Mouse (Mus musculus): ENCODE measurements around the gene Ess2. TPM values are rescaled to one million over a fixed set of nuclear protein-coding genes. Genes with fewer than 3 reads are reported as not detected.
A peak's percentile ranks its signal among the peaks of the same experiment; 100 is the strongest.

Ess2 gene
- total RNA-seq, 2 experiments from 2014 or later, result 31.7 to 33.5 TPM

- DNase-seq (ENCODE audit: low spot score in 2 of 2), result no peak
Observed at GRCm38 (mm10) chr16:17922163-17922538, 11.0 kb upstream of the Ess2 start.

- DNase-seq (ENCODE audit: low spot score in 2 of 2), result peak; percentile 96
Observed at GRCm38 (mm10) chr16:17921325-17922162, 10.4 kb upstream of the Ess2 start.

DNA sequence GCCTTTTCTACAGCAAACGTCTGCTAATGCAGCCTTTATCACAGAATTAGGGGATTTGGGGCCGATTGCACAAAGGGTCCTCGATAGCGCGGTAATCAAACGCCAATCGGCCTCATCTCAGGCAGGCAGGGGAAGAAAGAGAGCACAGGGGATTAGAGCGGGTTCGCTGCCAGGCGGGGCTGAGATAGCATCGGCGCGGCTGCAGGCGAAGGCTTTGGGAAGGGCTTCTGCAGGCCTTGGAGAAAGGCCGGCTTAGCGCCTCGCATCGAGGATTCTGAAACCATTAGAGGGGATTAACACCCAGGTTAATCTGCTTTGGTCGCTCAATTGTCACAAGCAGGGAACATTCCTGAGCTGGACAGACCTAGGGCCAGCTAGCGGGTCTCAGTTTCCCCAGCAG lies 9.4 kb upstream of the Ess2 start:
- no peak for DNase-seq (ENCODE audit: low spot score in 2 of 2)

DNA sequence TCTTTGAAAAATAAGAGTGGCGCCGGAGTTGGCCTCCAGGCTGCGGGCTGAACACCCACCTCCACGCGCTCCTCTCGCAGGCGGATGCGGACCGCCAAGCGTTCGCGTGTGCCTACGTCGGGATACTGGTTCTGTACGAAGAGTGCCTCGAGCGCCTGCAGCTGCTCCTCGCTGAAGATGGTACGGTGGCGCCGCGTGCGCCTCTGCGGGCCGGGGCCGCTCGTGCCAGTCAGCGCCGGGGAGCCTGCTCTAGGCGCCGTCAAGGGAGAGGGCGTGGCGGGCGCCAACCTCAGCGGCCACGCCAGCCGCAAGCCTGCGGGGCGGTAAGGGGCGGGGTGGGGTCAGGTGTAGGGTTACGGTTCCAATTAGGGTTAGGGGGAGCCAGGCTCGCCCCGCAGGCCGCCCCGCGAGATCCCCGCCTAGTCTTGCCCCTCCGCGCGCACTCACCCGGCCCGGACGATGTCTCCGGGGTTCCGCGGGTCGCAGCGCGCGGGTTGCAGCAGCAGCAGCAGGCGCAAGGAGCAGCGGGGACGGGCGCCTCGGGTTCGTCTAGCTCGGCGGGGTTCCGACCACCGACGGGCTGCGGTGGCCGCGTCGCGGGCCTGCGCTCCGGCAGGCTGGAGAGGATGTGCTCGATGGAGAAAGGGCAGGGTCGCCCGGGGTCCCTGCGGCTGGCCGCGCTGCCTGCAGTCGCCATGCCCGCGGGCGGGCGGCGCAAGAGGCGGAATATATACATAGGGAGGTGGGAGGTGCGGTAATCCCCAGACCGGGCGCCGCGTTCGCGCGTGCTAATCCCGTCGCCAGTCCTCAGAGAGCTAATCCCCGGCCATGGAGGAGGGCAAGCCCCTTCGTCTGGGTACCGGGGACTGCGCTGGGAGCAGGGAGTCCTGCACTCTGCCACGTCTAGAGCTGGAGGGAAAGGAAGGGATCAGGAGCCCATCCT lies 3.4 kb upstream of the Ess2 start, which contains the start of gene Gsc2:
Gsc2 (minus strand) TSS at position 753 of the 943 bp plus-strand sequence.
- no peak for DNase-seq (ENCODE audit: low spot score in 2 of 2)

- no peak for DNase-seq (ENCODE audit: low spot score in 2 of 2)
Observed at GRCm38 (mm10) chr16:17898462-17898861, 12.7 kb downstream of the Ess2 start, which contains the start of the genes Dgcr2 and Tssk2. Gene Dgcr2 (minus strand): TSS chr16:17898562. Gene Tssk2 (plus strand): TSS chr16:17898637.

DNA sequence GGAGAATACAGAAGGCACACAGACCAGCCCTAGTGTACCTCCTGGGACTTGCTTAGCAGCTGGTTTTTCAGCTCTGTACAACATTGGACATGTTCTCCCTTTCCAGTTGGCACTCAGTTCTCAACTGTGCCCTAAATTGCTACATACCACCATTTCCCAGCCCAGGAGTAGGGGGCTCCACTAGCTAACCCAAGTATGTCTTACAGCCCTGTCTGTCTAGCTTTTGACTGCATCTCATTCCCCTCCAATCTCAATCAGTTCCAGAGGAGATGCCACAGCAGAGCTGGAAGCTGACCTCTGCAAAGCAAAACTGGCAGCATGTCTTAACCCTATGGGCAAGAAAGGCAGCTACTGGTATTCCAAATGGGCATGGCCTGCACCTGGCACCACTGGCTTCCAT lies 15.1 kb downstream of the Ess2 start:
- DNase-seq (ENCODE audit: low spot score in 2 of 2), result no peak

DNA sequence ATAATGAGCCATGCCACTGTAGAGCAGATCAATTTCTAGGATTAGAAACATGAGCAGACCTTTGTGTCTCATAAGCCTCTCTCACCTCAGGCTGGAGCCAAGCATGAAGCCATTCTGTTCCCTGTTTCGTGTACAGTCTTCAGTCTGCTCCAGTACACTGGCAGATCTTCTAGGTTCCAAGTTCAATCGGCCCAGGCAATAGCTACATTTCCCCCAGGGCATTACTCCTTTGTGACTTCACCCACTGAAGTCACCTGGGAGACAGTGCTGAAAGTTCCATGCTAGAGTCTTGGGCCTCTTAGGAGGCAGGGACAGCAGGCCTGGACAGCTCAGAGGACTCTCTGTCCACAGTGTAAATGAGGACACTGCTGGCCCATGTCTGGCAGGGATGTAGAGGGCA lies 17.2 kb downstream of the Ess2 start, which contains the start of gene Tssk1:
Tssk1 (plus strand) TSS at position 301 of the 400 bp plus-strand sequence.
- no peak for DNase-seq (ENCODE audit: low spot score in 2 of 2)

- peak; percentile 20 to 39 for DNase-seq (ENCODE audit: low spot score in 2 of 2)
Observed at GRCm38 (mm10) chr16:17892606-17893005, 18.5 kb downstream of the Ess2 start.

- peak; percentile 99 for DNase-seq (ENCODE audit: low spot score in 2 of 2)
Observed at GRCm38 (mm10) chr16:17891567-17891959, 19.6 kb downstream of the Ess2 start, which contains the start of gene Gm20518. Gene Gm20518 (minus strand): TSS chr16:17891671.

DNA sequence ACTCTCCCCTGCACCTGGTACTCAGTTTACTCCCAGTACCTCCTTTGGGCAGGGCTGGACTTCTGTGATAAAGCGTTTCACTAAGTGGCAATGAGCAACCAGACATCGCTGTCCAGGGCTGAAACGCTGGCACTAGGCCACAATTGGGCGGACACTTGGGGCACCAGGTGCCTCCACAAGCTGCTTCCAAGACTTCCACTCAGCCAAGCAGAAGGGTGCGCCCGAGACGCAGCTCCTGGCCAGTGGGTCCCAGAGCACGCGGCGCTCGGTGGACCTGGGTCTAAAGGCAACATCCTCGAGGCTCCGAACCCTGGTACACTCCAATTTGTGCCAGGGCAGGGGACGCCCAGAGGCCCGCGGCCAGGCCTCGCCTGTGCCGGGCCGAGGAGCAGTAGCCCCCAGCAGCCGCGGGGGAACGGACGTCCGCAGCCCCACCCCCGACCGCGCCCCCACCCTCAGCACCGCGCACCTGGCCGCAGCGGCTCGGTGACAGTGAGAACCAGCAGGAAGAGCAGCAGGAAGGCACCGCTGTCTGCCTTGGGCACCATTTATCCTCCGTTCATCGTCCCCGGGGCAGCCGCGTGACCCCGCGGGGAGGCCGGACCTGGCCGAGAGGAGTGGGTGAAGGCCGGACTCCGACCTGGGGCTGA lies 20.1 kb downstream of the Ess2 start:
- peak; percentile 70 to 73 for DNase-seq (ENCODE audit: low spot score in 2 of 2)

- no peak for DNase-seq (ENCODE audit: low spot score in 2 of 2)
Observed at GRCm38 (mm10) chr16:17890342-17890727, 20.8 kb downstream of the Ess2 start.

GRCm38 (mm10) chr16:17889689-17890341 lies 21.3 kb downstream of the Ess2 start:
- DNase-seq (ENCODE audit: low spot score in 2 of 2), result no peak

GRCm38 (mm10) chr16:17884116-17884515 lies 27.0 kb downstream of the Ess2 start:
- no peak for DNase-seq (ENCODE audit: low spot score in 2 of 2)

DNA sequence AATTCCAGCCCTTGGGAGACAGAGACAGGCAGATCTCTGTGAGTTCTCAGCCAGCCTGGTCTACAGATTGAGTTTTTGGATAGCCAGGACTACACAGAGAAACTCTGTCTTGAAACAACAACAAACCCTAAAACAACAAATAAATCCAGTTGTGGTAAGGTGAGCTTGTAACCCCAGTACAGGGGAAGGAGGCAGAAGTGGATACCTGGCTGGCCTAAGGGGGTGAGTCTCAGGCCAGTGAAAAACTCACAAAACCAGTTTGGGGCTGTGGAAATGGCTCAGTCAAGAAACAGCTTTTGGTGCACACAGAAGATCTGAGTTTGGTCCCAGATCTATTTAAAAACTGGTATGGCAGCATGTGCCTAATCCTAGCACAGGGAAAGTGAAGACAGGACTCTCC lies 29.0 kb downstream of the Ess2 start:
- DNase-seq (ENCODE audit: low spot score in 2 of 2), result no peak

- DNase-seq (ENCODE audit: low spot score in 2 of 2), result no peak
Observed at GRCm38 (mm10) chr16:17879571-17879970, 31.6 kb downstream of the Ess2 start.

DNA sequence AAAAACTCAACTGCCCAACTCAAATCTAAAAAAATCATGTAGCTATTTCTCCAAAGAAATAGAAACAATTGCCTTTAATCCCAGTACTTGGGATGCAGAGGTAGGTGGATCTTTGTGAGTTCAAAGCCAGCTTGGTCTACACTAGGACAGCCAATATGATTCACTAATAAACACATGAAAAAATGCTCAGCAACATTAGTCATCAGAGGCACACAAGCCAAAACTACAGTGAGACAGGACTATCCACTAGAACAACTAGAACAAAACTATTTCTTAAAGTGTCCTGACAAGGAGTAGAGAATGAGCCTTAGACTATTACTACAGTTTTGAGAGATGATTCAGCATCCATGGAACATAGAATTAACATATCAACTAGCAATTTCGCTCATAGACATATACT lies 35.1 kb downstream of the Ess2 start:
- no peak for DNase-seq (ENCODE audit: low spot score in 2 of 2)

- no peak for DNase-seq (ENCODE audit: low spot score in 2 of 2)
Observed at GRCm38 (mm10) chr16:17875174-17875573, 36.0 kb downstream of the Ess2 start.

DNA sequence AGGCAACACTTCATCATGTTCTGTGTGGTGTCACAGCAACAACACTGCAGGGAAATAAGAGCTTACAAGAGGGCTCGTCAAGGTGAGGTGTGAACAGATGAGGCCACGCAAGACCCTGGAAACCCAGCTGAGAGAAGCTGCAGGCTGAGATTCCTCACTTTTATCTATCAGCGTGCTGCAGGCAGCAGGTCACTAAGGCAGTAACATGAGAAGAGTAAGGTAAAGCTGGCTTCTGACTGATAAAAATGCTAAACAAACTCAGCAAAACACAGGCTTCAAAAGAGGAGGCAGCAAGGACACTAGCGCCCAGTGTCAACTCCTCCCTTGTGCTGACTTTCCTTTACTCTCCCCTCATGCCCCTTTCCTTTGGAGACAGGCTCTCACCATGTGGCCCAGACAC lies 38.2 kb downstream of the Ess2 start:
- DNase-seq (ENCODE audit: low spot score in 2 of 2), result no peak

DNA sequence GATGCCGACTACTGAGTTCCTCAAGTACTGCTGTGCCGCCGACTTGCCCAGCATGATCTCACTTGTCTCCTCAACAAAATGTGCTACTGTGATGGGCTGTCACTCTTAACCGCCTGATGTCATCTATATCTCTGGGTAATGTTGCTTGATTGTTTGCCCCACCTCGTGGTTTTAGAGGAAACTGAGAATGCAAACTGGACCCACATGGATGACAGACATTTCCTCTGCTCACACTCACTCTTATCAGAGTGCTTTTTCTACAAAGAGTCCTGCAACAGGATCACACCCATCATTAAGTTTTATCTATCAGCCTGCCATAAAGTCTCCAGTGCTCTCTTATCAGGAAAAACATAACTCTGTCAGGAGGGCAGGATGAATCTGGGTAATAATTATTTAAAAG lies 39.9 kb downstream of the Ess2 start:
- no peak for DNase-seq (ENCODE audit: low spot score in 2 of 2)

DNA sequence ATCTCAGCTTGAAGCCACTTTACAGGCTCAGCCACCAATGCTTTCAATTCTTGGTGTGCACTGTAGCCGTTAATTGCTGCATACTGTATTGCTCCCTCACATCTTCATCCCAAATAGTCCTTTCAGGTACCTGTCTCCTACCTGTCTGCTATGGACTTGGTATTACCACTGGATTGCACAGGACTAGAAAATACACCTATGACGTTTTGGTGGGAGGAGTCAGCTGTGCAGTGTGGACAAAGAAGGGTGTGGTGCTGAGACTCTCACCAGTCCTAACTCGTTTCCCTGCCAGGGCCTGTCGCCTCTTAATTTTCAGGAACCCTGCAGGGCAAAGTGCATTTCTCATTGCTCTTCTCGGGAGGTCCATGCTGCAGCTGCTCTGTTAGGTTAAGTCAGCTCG lies 45.4 kb downstream of the Ess2 start:
- DNase-seq (ENCODE audit: low spot score in 2 of 2), result no peak

GRCm38 (mm10) chr16:17865293-17865692 lies 45.9 kb downstream of the Ess2 start:
- no peak for DNase-seq (ENCODE audit: low spot score in 2 of 2)

All from layer of hippocampus, postnatal 10 days (tissue).